Mouse (Mus musculus) CH12.LX (cell line): ENCODE results near the gene Rassf8.

Source experiments
- CHD2 ChIP-seq: IDR thresholded peaks from 2 replicates; pipeline ENCODE4 v1.6.1; 2011; ENCODE audit warnings: low read length, improper control_type of control experiment
- CTCF ChIP-seq, 2 experiments: IDR thresholded peaks in 1 of 2; conservative IDR thresholded peaks in 1 of 2; 2 replicates each; pipeline ENCODE4 v1.5.1; 2011 to 2012; ENCODE audit warnings: low read depth in 2 of 2, low read length in 2 of 2, improper control_type of control experiment in 1 of 2, inconsistent platforms in 1 of 2, mild to moderate bottlenecking in 1 of 2, moderate library complexity in 1 of 2
- ELF1 ChIP-seq: IDR thresholded peaks from 2 replicates; pipeline ENCODE4 v1.6.1; 2014; ENCODE audit warnings: low read depth, mild to moderate bottlenecking, inconsistent platforms, low read length, improper control_type of control experiment
- EP300 ChIP-seq: IDR thresholded peaks from 2 replicates; pipeline ENCODE4 v1.6.1; 2011; ENCODE audit warnings: low read length, improper control_type of control experiment
- JUND ChIP-seq: conservative IDR thresholded peaks from 2 replicates; pipeline ENCODE4 v1.6.1; 2011; ENCODE audit warnings: low read depth, low read length, improper control_type of control experiment
- KAT2A ChIP-seq: IDR thresholded peaks from 2 replicates; pipeline ENCODE4 v1.6.1; 2012; ENCODE audit warnings: low read length, improper control_type of control experiment, inconsistent platforms; ENCODE audit not compliant: insufficient replicate concordance
- MAFK ChIP-seq: IDR thresholded peaks from 2 replicates; pipeline ENCODE4 v1.6.1; 2011; ENCODE audit warnings: low read length, improper control_type of control experiment; ENCODE audit not compliant: insufficient replicate concordance
- MXI1 ChIP-seq: IDR thresholded peaks from 2 replicates; pipeline ENCODE4 v1.6.1; 2011; ENCODE audit warnings: mild to moderate bottlenecking, low read depth, low read length, improper control_type of control experiment
- NRF1 ChIP-seq: IDR thresholded peaks from 2 replicates; pipeline ENCODE4 v1.6.1; 2014; ENCODE audit warnings: low read depth, mild to moderate bottlenecking, inconsistent platforms, low read length, improper control_type of control experiment, moderate library complexity
- RCOR1 ChIP-seq: conservative IDR thresholded peaks from 2 replicates; pipeline ENCODE4 v1.6.1; 2012; ENCODE audit warnings: low read depth, mild to moderate bottlenecking, inconsistent platforms, low read length, improper control_type of control experiment
- SIN3A ChIP-seq: IDR thresholded peaks from 2 replicates; pipeline ENCODE4 v1.6.1; 2012; ENCODE audit warnings: low read length, improper control_type of control experiment, inconsistent platforms
- USF1 ChIP-seq: IDR thresholded peaks from 2 replicates; pipeline ENCODE4 v1.6.1; 2014; ENCODE audit warnings: low read depth, mild to moderate bottlenecking, inconsistent platforms, low read length, improper control_type of control experiment
- USF2 ChIP-seq: conservative IDR thresholded peaks from 2 replicates; pipeline ENCODE4 v1.6.1; 2011; ENCODE audit warnings: low read depth, low read length, improper control_type of control experiment

GRCm38 (mm10) chr6:145823103-145823502 lies 76.6 kb downstream of the Rassf8 start:
- TF ChIP-seq RCOR1 (no peak), CTCF (conservative IDR thresholded peaks at IDR 0.05 in 1 of 2, IDR thresholded peaks at IDR 0.05 in 1 of 2; ENCODE audit: low read depth in 2 of 2, low read length in 2 of 2) (no peak), USF2 (no peak), CHD2 (no peak), USF1 (no peak), MAFK (no peak), NRF1 (no peak), KAT2A (no peak), ELF1 (no peak), EP300 (no peak), SIN3A (no peak), MXI1 (no peak), JUND (no peak)
